11 mouse cellular contexts compared by ENCODE assay signal in the genomic region with DNA sequence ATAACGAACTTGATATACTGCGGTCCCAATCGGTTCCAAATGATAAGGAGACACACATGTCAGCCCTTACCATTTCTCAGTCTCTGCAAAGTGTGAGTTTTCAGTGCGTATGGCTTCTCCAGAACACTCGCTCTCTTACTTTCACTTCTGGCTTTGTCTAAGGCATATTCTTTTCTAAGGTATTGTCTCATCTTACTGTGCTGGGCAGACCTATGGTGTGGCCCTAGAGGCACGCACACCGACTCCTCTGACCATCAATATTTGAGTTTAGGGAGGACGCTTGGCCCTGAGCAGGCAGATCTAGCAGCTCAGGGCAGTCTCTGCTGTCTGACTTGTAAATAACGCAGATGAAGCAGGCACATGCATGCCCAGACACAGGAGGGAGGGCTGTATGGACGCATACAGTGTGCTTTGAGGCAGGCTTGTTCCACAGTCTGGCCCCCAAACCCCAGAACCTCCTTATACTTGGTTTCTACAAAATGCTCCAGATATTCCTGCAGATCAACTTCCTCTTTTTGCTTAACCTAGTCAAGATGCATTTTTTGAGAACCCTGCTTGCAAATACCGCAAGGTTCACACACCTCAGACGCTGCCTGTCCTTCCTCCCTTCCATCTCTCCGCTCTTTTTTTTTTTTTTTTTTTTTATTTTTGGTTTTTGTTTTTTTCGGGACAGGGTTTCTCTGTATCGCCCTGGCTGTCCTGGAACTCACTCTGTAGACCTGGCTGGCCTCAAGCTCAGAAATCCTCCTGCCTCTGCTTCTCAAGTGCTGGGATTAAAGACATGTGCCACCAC. TPM values are rescaled to one million over a fixed set of nuclear protein-coding genes. Genes with fewer than 3 reads are reported as not detected.
A peak's percentile ranks its signal among the peaks of the same experiment; 100 is the strongest.
DNase-seq lines count a peak whose midpoint lies in the region; ATAC-seq and TF ChIP-seq lines count a peak whose summit lies in the region.
"Had no signal": no experiment of that assay in that cellular context is flagged by ENCODE, and none has a peak within 500 bp of the region (broad histone marks: within the 10 kb centered on the region; RNA-seq: fewer than 3 reads in every experiment).

No protein-coding gene starts in this region.

- peak; percentile 88 for DNase-seq in A20 (ENCODE audit: low read depth, low spot score)
- peak; percentile 58 for DNase-seq in CD4-positive, CD25-positive, alpha-beta regulatory T cell, adult 2 months (ENCODE audit: low read depth, low spot score)
- peak; percentile 78 for DNase-seq in naive thymus-derived CD4-positive, alpha-beta T cell, adult 2 months (ENCODE audit: low read depth)
- no peak for DNase-seq in kidney, adult 9 months
- no peak for DNase-seq in adrenal gland, postnatal 36 days
- DNase-seq in lung, adult 2 months = no peak
- DNase-seq: kidney, adult 11 months; lung, adult 18-20 months had no signal

- no peak for TF ChIP-seq POLR2A in lung, adult 2 months (IDR thresholded peaks at IDR 0.05; ENCODE audit: borderline replicate concordance, extremely low read depth, low read depth, low read length)

- H3K9me3 ChIP-seq in midbrain, embryonic 15.5 days = no peaks in the 10 kb centered on the region
- H3K9me3 ChIP-seq: forebrain, embryonic 13.5 days had no signal

- 0 out of 2 replicates have a peak, but pooled peaks cover 4% of the 10 kb centered on the region for H3K4me1 ChIP-seq in midbrain, embryonic 15.5 days
- H3K4me1 ChIP-seq in lung, adult 2 months (ENCODE audit: control insufficient read depth, insufficient read depth, low read length) = peaks cover 3% of the 10 kb centered on the region; the same call in 1 of the 2 replicates
- H3K4me1 ChIP-seq: forebrain, embryonic 13.5 days had no signal

- no peak overlapping the region for H3K4me2 ChIP-seq in midbrain, embryonic 15.5 days
- H3K4me2 ChIP-seq: forebrain, embryonic 13.5 days had no signal

- no peak overlapping the region for H3K4me3 ChIP-seq in midbrain, embryonic 15.5 days
- no peak overlapping the region for H3K4me3 ChIP-seq in lung, adult 2 months (replicated peaks; ENCODE audit: extremely low read depth, low read depth, low read length)
- H3K4me3 ChIP-seq: forebrain, embryonic 13.5 days had no signal

- no peak for TF ChIP-seq CTCF in lung, adult 2 months (IDR thresholded peaks at IDR 0.05; ENCODE audit: insufficient read depth, low read length)

- H3K27me3 ChIP-seq in midbrain, embryonic 15.5 days (replicated peaks) = no peaks in the 10 kb centered on the region
- H3K27me3 ChIP-seq: forebrain, embryonic 13.5 days had no signal

- peak; percentile 63 for ATAC-seq in granulocyte monocyte progenitor cell, adult 5-6 weeks (replicated peaks; ENCODE audit: poor library complexity, severe bottlenecking)
- ATAC-seq in midbrain, embryonic 15.5 days (replicated peaks) = no peak
- ATAC-seq: forebrain, embryonic 13.5 days had no signal

- no peaks in the 10 kb centered on the region for H3K36me3 ChIP-seq in midbrain, embryonic 15.5 days (replicated peaks)

- no peak overlapping the region for H3K27ac ChIP-seq in midbrain, embryonic 15.5 days
- H3K27ac ChIP-seq: forebrain, embryonic 13.5 days had no signal

- WGBS in midbrain, embryonic 15.5 days = 97% methylated on average over 15 of the region's 15 CpGs
- 84% methylated on average over 15 of the region's 15 CpGs for WGBS in lung, adult 2 months

- H3K9ac ChIP-seq in midbrain, embryonic 15.5 days = no peak overlapping the region
- H3K9ac ChIP-seq: forebrain, embryonic 13.5 days had no signal

RNA-seq across cellular contexts. Expression of gene Sgpp1, which starts 8.0 kb away (rescaled TPM):
- total RNA-seq in granulocyte monocyte progenitor cell, adult 5-6 weeks (2014; fragmentation: Nextera tagmentation) = 43.6 and 52.2 TPM in 2 replicates
- total RNA-seq in granulocyte monocyte progenitor cell, adult 5-6 weeks (2017) = 67.0 and 77.4 TPM in 2 replicates
- 100 to 1,000 TPM; 120 to 197 TPM for total RNA-seq in adrenal gland, postnatal 36 days (2021)
- 12.2 and 12.5 TPM in 2 replicates for polyA plus RNA-seq in midbrain, embryonic 15.5 days (2015; fragmentation: Nextera tagmentation; extraction: Ambion mirVana)
- 31.1 and 35.2 TPM in 2 replicates for polyA plus RNA-seq in lung, adult 2 months (2012; rRNA removed)

RNA-seq across cellular contexts. Expression of gene Wdr89, which starts 58.2 kb away (rescaled TPM):
- total RNA-seq in granulocyte monocyte progenitor cell, adult 5-6 weeks (2014; fragmentation: Nextera tagmentation) = 12.7 and 16.5 TPM in 2 replicates
- total RNA-seq in granulocyte monocyte progenitor cell, adult 5-6 weeks (2017) = 22.5 and 38.8 TPM in 2 replicates
- total RNA-seq in adrenal gland, postnatal 36 days (2021) = 1 to 10 TPM; 3.7 to 4.7 TPM
- polyA plus RNA-seq in midbrain, embryonic 15.5 days (2015; fragmentation: Nextera tagmentation; extraction: Ambion mirVana) = 4.7 and 5.1 TPM in 2 replicates
- 1.3 and 2.0 TPM in 2 replicates for polyA plus RNA-seq in lung, adult 2 months (2012; rRNA removed)

Comparison
In these comparisons a context has a peak if more than half of its experiments do, and no peak if none do; other contexts are left out.
1. DNase-seq: peak in A20 (single experiment), CD4-positive, CD25-positive, alpha-beta regulatory T cell, adult 2 months (single experiment) and naive thymus-derived CD4-positive, alpha-beta T cell, adult 2 months (single experiment); none in kidney, adult 9 months (single experiment), adrenal gland, postnatal 36 days (0 of 2) and lung, adult 2 months (single experiment).